Mouse (Mus musculus) ES-E14 (cell line): ENCODE data around the gene Osbpl9.

Experiments
- CHD2 ChIP-seq: IDR thresholded peaks from 2 replicates; pipeline ENCODE4 v1.6.1; 2014; ENCODE audit warnings: mild to moderate bottlenecking, low read depth, low read length, inconsistent platforms
- MAFK ChIP-seq: IDR thresholded peaks from 2 replicates; pipeline ENCODE4 v1.6.1; 2014; ENCODE audit warnings: mild to moderate bottlenecking, low read depth, low read length, inconsistent platforms; ENCODE audit not compliant: insufficient read depth
- ZC3H11A ChIP-seq: IDR thresholded peaks from 2 replicates; pipeline ENCODE4 v1.6.1; 2012; ENCODE audit warnings: low read depth, mild to moderate bottlenecking, inconsistent platforms, low read length, borderline replicate concordance
- ZNF384 ChIP-seq: IDR thresholded peaks from 2 replicates; pipeline ENCODE4 v1.6.1; 2012; ENCODE audit warnings: low read depth, low read length, inconsistent platforms

GRCm38 (mm10) chr4:109199069-109199468 lies 3.0 kb downstream of the Osbpl9 start:
- no peak for TF ChIP-seq MAFK
- TF ChIP-seq CHD2: no peak
- TF ChIP-seq ZNF384: no peak
- TF ChIP-seq ZC3H11A: no peak
